Mouse (Mus musculus): Measurements from ENCODE around the gene Lmbr1.
"Not testable (repeated sequence)": the region's sequence is repeated elsewhere in the genome, so short reads cannot be mapped to it uniquely, and the experiment has no call there.

The Lmbr1 gene

GRCm38 (mm10) chr5:29378298-29379036 lies at the start of gene Lmbr1:
TSS of gene Lmbr1 (minus strand) at chr5:29378390.
- peak; percentile 86 for DNase-seq (ENCODE audit: low read depth)

GRCm38 (mm10) chr5:29423330-29423729 lies 45.1 kb upstream of the Lmbr1 start:
- not testable (repeated sequence) for DNase-seq (ENCODE audit: low read depth)

- DNase-seq (ENCODE audit: low read depth), result no peak
Measured at GRCm38 (mm10) chr5:29413041-29413440, 34.9 kb upstream of the Lmbr1 start.

GRCm38 (mm10) chr5:29410854-29411253 lies 32.7 kb upstream of the Lmbr1 start:
- no peak for DNase-seq (ENCODE audit: low read depth)

- no peak for DNase-seq (ENCODE audit: low read depth)
Measured at GRCm38 (mm10) chr5:29398427-29398826, 20.2 kb upstream of the Lmbr1 start.

- peak; percentile 38 for DNase-seq (ENCODE audit: low read depth)
Measured at GRCm38 (mm10) chr5:29388944-29389765, 11.0 kb upstream of the Lmbr1 start.

- DNase-seq (ENCODE audit: low read depth), result no peak
Measured at GRCm38 (mm10) chr5:29388181-29388943, 10.2 kb upstream of the Lmbr1 start.

GRCm38 (mm10) chr5:29387591-29387990 lies 9.4 kb upstream of the Lmbr1 start:
- no peak for DNase-seq (ENCODE audit: low read depth)

GRCm38 (mm10) chr5:29382776-29383175 lies 4.6 kb upstream of the Lmbr1 start:
- no peak for DNase-seq (ENCODE audit: low read depth)

GRCm38 (mm10) chr5:29380091-29380490 lies 1.9 kb upstream of the Lmbr1 start:
- DNase-seq (ENCODE audit: low read depth), result no peak

- DNase-seq (ENCODE audit: low read depth), result peak; percentile 13
Measured at GRCm38 (mm10) chr5:29377590-29378297, 446 bp downstream of the Lmbr1 start.

- DNase-seq (ENCODE audit: low read depth), result no peak
Measured at GRCm38 (mm10) chr5:29363511-29363910, 14.7 kb downstream of the Lmbr1 start.

- DNase-seq (ENCODE audit: low read depth), result peak; percentile 12
Measured at GRCm38 (mm10) chr5:29335836-29336235, 42.4 kb downstream of the Lmbr1 start.

- no peak for DNase-seq (ENCODE audit: low read depth)
Measured at GRCm38 (mm10) chr5:29322503-29322902, 55.7 kb downstream of the Lmbr1 start.

- peak; percentile 3 for DNase-seq (ENCODE audit: low read depth)
Measured at GRCm38 (mm10) chr5:29309191-29309590, 69.0 kb downstream of the Lmbr1 start.

GRCm38 (mm10) chr5:29293194-29293593 lies 85.0 kb downstream of the Lmbr1 start:
- peak; percentile 42 for DNase-seq (ENCODE audit: low read depth)

- peak; percentile 5 for DNase-seq (ENCODE audit: low read depth)
Measured at GRCm38 (mm10) chr5:29290110-29290509, 88.1 kb downstream of the Lmbr1 start.

- peak; percentile 4 for DNase-seq (ENCODE audit: low read depth)
Measured at GRCm38 (mm10) chr5:29289703-29290102, 88.5 kb downstream of the Lmbr1 start.

- no peak for DNase-seq (ENCODE audit: low read depth)
Measured at GRCm38 (mm10) chr5:29281081-29281480, 97.1 kb downstream of the Lmbr1 start.

- peak; percentile 3 for DNase-seq (ENCODE audit: low read depth)
Measured at GRCm38 (mm10) chr5:29274746-29275145, 103.4 kb downstream of the Lmbr1 start.

- DNase-seq (ENCODE audit: low read depth), result no peak
Measured at GRCm38 (mm10) chr5:29273426-29273825, 104.8 kb downstream of the Lmbr1 start.

GRCm38 (mm10) chr5:29270879-29271278 lies 107.3 kb downstream of the Lmbr1 start:
- no peak for DNase-seq (ENCODE audit: low read depth)

All from c-Kit-positive CD71-negative TER-119-negative erythroid progenitor cells, embryonic 14.5 days (primary cell).